Mouse (Mus musculus) lung, adult 2 months (tissue): Measurements from ENCODE around the gene Thrsp.

Source experiments
- CTCF ChIP-seq: fragments of 200-500 bp; IDR thresholded peaks from 2 replicates; pipeline ENCODE4 v1.5.1; 2011; ENCODE audit warnings: mild to moderate bottlenecking, low read length, control low read depth; ENCODE audit not compliant: insufficient read depth
- POLR2A ChIP-seq: fragments of 200-500 bp; IDR thresholded peaks from 2 replicates; pipeline ENCODE4 v1.6.1; 2011; ENCODE audit warnings: low read depth, mild to moderate bottlenecking, control low read depth, low read length, borderline replicate concordance; ENCODE audit errors: extremely low read depth

- no peak for TF ChIP-seq POLR2A
- no peak for TF ChIP-seq CTCF
Measured at GRCm38 (mm10) chr7:97407145-97407544, 10.4 kb downstream of the Thrsp start.
